Mouse (Mus musculus): ENCODE measurements around the gene Tmem54. TPM values are rescaled to one million over a fixed set of nuclear protein-coding genes. Genes with fewer than 3 reads are reported as not detected.

The Tmem54 gene
- polyA plus RNA-seq, 1 experiment = 1.8 TPM

DNA sequence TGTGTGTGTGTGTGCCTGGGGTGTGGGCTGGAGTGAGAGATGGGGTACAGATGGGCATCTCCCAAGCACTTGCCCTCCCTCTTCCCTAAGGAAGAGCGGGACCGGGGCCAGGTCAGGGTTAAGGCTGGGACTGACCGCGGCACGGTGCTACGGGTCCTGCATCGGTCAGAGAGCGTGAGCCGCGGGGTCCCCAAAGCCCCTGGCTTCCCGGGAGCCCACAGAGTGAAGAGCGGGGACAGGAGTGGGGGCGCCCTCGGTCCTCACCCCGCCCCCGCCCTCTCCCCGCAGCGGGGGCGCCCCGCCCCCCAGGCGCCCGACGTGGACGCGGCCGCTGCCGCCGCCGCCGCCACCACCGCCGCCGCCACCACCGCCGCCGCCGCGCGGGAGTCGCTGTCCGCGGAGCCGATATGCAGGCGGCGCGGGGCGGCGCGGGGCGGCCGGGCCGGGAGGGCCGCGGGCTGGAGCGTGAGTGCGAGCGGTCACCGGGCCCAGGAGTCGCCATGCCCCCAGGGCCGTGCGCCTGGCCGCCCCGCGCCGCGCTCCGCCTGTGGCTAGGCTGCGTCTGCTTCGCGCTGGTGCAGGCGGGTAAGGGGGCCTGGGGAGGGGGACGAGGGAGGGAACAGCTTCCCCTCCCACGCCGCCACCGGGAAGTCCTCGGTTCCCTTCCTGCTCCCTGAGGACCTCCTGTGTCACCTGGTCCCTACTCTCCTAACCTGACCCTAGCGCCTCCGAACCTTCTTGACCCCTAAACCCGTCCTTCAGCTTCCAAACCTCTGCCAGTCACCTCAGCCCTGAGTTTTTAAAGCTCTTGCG is 31.4 kb downstream of the Tmem54 start, which contains the start of gene Fndc5:
Gene Fndc5, plus strand, starts transcription at position 421 of the 813 bp plus-strand sequence.
- no peak within 1 kb of the TSS for H3K4me3 ChIP-seq (replicated peaks; ENCODE audit: control insufficient read depth, low read depth, low read length)
- no peaks in the 10 kb centered on the region; the same call in 1 of the 2 replicates for H3K4me1 ChIP-seq (ENCODE audit: control insufficient read depth, insufficient read depth, low read length)
- TF ChIP-seq POLR2A (IDR thresholded peaks at IDR 0.05; ENCODE audit: borderline replicate concordance, control insufficient read depth, low read depth, low read length) (no peak), CTCF (IDR thresholded peaks at IDR 0.05; ENCODE audit: control insufficient read depth, insufficient read depth, low read length) (no peak)
- 10% methylated on average over 75 of the region's 80 CpGs for WGBS
- no peak within 1 kb of the TSS for H3K27ac ChIP-seq (ENCODE audit: control insufficient read depth, insufficient read depth, low read depth, low read length, poor library complexity)

DNA sequence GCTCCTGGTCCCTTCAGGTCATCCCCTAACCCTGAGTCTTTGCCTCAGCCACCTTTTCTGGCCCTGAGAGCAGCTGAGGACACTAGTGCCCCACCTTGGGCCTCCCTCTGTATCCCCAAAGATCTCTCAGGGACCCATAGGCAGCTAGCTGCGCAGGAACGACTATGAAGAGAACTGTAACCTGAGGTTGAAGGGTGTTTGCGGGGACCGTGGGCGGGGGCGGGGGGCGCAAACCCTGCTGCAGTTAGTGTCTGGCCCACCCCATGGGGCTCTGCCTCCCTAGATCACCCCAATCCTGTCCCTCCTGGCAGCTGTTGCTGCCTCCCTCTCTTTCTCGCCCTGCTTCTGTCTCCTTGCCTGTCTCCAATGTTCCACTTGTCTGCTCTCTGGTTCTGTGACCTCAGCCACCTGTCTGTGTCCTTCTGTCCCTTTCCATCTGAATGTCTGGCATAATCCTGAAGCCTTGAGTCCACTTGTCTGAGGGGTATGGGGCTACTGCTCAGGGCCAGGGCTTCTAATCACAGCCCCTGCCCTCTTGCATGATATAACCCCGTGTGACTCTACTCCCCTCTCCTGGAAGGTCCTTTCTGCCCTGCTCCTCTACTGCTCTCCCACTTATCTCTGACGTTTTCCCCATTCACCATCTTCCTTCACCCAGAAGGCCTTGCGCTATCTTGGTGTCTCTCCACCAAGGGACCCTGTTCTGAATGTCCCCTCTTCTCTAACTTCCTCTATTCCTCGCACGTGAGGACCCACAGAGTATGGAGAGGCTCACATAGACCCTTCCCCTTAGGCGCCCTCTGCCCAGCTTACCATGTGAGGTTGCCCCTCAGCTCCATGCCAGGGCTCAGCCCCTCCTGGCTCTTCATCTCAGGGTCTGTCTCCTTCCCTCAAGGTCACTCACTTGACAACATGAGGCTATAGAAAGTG is 32.3 kb downstream of the Tmem54 start:
- 61% methylated on average over 14 of the region's 14 CpGs for WGBS
- TF ChIP-seq POLR2A (IDR thresholded peaks at IDR 0.05; ENCODE audit: borderline replicate concordance, control insufficient read depth, low read depth, low read length) (no peak), CTCF (IDR thresholded peaks at IDR 0.05; ENCODE audit: control insufficient read depth, insufficient read depth, low read length) (no peak)
- Histone ChIP-seq H3K27ac (ENCODE audit: control insufficient read depth, insufficient read depth, low read depth, low read length, poor library complexity) (no peak overlapping the region), H3K4me3 (replicated peaks; ENCODE audit: control insufficient read depth, low read depth, low read length) (no peak overlapping the region), H3K4me1 (ENCODE audit: control insufficient read depth, insufficient read depth, low read length) (no peaks in the 10 kb centered on the region; the same call in 1 of the 2 replicates)

DNA sequence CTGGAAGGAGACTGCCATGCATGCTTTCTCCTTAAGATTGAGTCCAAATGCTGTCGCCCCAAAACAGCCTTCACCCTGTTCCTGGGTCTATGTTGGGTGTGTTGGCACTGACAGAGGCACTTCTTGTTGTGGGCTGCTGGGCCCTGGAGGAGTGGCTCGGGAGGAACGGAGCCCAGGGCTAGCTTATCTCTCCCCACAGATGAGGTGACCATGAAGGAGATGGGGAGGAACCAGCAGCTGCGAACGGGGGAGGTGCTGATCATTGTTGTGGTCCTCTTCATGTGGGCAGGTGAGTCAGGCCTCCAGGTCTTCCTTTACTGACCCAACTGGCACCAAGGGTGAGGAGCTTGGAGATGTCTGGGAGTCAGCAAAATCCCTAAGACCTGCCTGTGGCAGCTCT is 34.3 kb downstream of the Tmem54 start:
- TF ChIP-seq CTCF (IDR thresholded peaks at IDR 0.05; ENCODE audit: control insufficient read depth, insufficient read depth, low read length) = no peak
- no peak for TF ChIP-seq POLR2A (IDR thresholded peaks at IDR 0.05; ENCODE audit: borderline replicate concordance, control insufficient read depth, low read depth, low read length)
- 40% methylated on average over 5 of the region's 5 CpGs for WGBS
- Histone ChIP-seq H3K4me3 (replicated peaks; ENCODE audit: control insufficient read depth, low read depth, low read length) (no peak overlapping the region), H3K27ac (ENCODE audit: control insufficient read depth, insufficient read depth, low read depth, low read length, poor library complexity) (peak overlapping the region; percentile 24; the same call in 1 of the 2 replicates), H3K4me1 (ENCODE audit: control insufficient read depth, insufficient read depth, low read length) (no peaks in the 10 kb centered on the region; the same call in 1 of the 2 replicates)

DNA sequence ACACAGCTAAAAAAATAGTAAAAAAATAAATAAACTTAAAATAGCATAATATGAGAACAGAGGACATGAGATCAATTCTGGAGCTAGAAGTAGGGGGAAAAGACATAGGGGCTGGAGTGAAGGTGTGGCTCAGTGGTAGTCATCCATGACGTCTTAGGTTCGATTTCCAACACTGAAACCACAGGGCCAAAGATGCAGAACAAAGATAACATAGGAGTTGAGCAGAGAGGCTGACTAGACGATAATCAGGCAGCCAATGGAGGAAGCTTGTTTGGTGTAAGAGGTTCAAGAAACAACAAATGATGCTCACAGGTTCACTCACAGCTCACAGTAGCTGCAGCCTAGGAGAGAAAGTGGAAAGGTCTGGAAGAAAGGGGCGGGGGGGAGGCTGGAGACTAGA is 35.5 kb downstream of the Tmem54 start:
- no peak overlapping the region for H3K4me3 ChIP-seq (replicated peaks; ENCODE audit: control insufficient read depth, low read depth, low read length)
- no peak for TF ChIP-seq CTCF (IDR thresholded peaks at IDR 0.05; ENCODE audit: control insufficient read depth, insufficient read depth, low read length)
- TF ChIP-seq POLR2A (IDR thresholded peaks at IDR 0.05; ENCODE audit: borderline replicate concordance, control insufficient read depth, low read depth, low read length) = no peak
- 24% methylated on average over 4 of the region's 4 CpGs for WGBS
- H3K27ac ChIP-seq (ENCODE audit: control insufficient read depth, insufficient read depth, low read depth, low read length, poor library complexity) = no peak overlapping the region
- no peaks in the 10 kb centered on the region; the same call in 1 of the 2 replicates for H3K4me1 ChIP-seq (ENCODE audit: control insufficient read depth, insufficient read depth, low read length)

DNA sequence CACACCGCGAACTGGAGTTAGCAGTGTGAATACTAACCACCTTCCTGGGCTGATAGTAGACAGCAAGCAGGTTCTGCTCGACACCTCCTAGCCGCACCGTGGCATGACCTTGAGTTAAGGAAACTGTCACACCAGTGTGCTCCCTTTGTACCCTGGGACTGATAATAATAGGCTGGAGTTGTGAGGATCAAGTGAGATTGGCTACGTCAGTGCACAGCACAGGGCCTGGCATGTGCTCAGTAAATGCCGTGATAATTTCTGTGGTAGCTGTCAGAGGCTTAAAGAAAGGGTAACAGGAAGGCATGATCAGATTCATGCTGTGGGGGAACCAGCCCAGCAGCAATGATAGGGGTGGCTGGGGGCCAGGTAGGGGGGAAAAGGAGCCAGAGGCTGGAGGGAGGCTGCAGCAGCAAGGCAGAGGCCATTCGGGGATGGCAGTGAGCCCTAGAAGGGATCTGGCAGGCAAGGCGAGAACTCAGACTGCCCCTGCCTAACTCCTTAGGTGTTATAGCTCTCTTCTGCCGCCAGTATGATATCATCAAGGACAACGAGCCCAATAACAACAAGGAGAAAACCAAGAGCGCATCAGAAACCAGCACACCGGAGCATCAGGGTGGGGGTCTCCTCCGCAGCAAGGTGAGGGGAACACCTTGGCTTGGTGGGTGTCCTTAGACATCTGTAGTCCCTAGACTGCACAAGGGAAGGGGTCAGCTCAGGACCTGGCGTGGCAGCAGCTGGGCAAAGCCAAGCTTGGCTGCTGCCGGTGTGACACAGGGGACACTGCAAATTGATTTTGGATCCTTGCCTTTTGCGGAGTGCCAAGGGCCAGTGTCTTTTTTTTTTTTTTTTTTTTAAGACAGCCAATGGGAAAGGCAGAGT is 36.5 kb downstream of the Tmem54 start:
- no peaks in the 10 kb centered on the region; the same call in 1 of the 2 replicates for H3K4me1 ChIP-seq (ENCODE audit: control insufficient read depth, insufficient read depth, low read length)
- TF ChIP-seq POLR2A (IDR thresholded peaks at IDR 0.05; ENCODE audit: borderline replicate concordance, control insufficient read depth, low read depth, low read length) (no peak), CTCF (IDR thresholded peaks at IDR 0.05; ENCODE audit: control insufficient read depth, insufficient read depth, low read length) (no peak)
- no peak overlapping the region for H3K4me3 ChIP-seq (replicated peaks; ENCODE audit: control insufficient read depth, low read depth, low read length)
- WGBS = 64% methylated on average over 17 of the region's 17 CpGs
- H3K27ac ChIP-seq (ENCODE audit: control insufficient read depth, insufficient read depth, low read depth, low read length, poor library complexity) = no peak overlapping the region

DNA sequence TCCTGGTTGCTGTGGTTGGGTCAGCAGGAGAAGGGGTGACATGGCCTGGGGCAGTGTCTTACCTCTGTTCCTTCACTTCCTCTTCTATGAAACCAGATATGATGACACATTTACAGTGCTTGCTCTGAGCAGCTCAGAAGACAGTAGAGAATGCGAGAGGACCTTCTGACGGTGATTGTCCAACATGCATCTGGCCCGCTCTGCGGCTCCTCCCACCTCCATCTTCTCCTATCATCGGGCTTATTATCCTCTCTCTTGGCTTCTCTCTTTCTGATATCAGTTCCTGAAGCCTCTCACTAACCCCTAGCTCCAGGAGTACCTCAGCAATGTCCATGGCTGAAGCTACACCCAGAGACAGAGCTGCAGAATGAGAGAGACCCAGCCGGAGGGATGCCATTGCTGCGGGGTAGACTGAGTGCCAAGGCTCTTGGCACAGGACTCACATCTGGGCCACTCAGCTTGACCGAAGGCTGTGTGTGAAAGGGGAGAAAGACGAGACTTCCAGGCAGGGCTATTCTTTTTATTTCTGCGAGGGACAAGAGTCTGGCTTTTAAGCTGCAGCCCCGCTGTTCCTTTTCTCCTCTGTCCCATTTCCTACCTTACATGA is 37.2 kb downstream of the Tmem54 start:
- TF ChIP-seq CTCF (IDR thresholded peaks at IDR 0.05; ENCODE audit: control insufficient read depth, insufficient read depth, low read length) (no peak), POLR2A (IDR thresholded peaks at IDR 0.05; ENCODE audit: borderline replicate concordance, control insufficient read depth, low read depth, low read length) (no peak)
- 67% methylated on average over 11 of the region's 11 CpGs for WGBS
- Histone ChIP-seq H3K4me1 (ENCODE audit: control insufficient read depth, insufficient read depth, low read length) (no peaks in the 10 kb centered on the region; the same call in 1 of the 2 replicates), H3K4me3 (replicated peaks; ENCODE audit: control insufficient read depth, low read depth, low read length) (no peak overlapping the region), H3K27ac (ENCODE audit: control insufficient read depth, insufficient read depth, low read depth, low read length, poor library complexity) (no peak overlapping the region)

DNA sequence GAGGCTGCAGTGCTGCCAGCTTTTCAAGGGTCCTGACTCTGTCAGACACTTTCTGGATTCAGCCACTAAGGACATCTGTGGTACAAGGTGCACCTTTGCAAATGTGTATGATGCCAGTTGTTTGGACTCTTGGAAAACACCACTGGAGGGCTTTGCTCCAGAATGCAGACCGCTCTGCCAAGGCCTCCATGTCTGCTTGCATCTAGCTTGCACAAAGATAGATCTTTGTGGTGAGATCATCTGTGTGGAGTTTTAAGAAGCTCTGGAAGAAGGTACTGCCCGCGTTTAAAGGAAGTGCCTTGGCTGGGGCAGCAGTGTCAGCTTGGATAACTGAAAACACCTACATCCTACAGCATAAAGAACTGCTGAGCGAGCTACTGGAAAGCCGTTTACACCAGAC is 38.2 kb downstream of the Tmem54 start:
- 64% methylated on average over 5 of the region's 5 CpGs for WGBS

More for the DNA sequence above, 38.2 kb downstream of the Tmem54 start:
- Histone ChIP-seq H3K4me1 (ENCODE audit: control insufficient read depth, insufficient read depth, low read length) (no peaks in the 10 kb centered on the region; the same call in 1 of the 2 replicates), H3K4me3 (replicated peaks; ENCODE audit: control insufficient read depth, low read depth, low read length) (no peak overlapping the region), H3K27ac (ENCODE audit: control insufficient read depth, insufficient read depth, low read depth, low read length, poor library complexity) (no peak overlapping the region)
- TF ChIP-seq CTCF (IDR thresholded peaks at IDR 0.05; ENCODE audit: control insufficient read depth, insufficient read depth, low read length) = no peak
- TF ChIP-seq POLR2A (IDR thresholded peaks at IDR 0.05; ENCODE audit: borderline replicate concordance, control insufficient read depth, low read depth, low read length) = no peak
